Mouse (Mus musculus): Measurements from ENCODE around the gene Pkhd1.
"Not testable (repeated sequence)": the region's sequence is repeated elsewhere in the genome, so short reads cannot be mapped to it uniquely, and the experiment has no call there.

Pkhd1 gene

DNA sequence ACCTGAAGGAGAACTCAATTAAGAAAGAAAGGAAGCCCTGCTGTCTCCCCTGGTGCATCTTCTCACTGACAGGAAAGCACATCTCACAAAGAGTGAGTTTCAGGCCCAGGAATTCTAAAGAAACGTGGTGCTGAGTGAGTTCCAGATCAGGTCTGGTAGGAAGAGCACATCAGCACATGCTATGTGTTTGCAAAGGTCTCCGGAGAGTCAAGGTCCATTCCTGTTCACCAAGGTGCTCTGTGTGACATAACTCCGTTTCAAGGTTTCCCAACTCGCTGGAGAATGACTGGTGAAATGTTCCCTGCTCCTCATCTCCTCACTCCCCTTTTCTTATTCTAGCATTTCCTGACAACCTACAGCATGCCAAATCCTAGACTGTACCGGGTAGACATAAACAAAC lies 357.5 kb downstream of the Pkhd1 start:
- DNase-seq, result no peak

DNA sequence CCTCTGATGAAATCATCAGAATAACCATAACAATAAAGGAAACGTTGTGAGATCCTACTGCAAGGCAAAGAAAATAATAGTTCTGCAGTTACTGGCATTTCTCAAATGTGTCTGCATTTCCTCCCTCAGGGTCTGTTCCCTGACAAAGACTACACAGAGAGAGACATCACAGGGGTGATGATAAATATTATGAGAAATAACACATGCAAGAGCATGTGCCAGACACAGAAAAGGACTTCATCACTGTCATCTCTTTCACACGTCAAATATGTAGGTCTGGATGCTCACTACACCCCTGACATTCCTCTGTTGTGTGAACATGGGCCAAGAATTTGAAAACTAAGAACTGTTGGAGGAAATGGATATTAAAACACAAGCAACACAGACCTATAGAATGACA lies 369.7 kb downstream of the Pkhd1 start:
- DNase-seq, result no peak

DNA sequence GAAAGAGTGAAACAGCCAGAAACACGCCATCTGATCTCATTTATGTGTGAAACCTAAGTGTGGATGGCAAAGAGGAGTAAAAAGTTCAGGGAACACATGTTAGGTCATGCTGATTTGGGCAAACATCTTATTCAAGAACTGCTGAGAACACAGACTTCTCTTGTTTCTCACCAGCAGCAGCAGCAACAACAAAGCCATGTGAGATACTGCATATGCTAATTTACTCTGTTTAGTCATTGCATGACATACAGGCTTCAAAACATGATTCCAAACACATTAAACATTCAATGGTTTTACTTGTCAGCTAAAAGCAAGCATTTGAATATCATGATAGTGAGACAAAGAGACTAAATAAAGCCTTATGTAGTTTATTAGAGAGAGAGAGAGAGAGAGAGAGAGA lies 401.2 kb downstream of the Pkhd1 start:
- DNase-seq, result no peak

DNA sequence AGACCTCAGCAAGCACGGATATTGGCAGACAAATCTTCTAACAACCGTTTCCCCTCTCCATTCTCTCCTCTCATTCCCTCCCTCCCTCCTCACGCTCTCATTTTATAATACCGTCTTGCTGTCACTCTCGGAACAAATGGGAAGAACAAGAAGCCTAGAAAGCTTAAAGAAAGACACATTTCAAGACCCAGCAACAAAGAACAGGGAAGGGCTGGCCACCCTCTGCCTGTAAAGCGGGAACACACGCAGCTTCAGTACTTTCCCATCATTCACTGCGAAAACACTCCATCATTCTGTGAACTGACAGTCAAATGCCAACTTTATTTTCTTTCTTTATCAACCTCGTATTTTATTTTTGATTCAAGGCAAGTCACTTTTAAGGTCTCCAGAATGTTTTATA lies 427.4 kb downstream of the Pkhd1 start:
- no peak for DNase-seq

DNA sequence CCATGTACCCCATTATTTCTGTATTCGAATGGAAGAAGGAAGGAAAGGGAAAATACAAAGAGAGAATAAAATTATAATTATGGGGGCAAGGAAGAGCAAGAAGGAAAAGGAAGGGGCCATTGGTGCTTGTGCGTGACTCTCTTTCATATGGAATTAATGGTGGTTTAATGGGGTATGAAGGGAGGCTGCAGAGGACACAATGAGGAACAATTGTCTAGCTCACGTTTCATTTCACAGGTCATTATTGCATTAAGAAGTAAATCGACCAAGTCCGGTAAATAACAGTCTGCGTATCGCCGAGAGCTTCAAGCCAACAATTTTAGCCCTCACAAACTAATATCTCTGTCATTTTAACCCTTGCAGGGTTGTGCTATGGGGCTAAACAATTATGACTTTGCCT lies 437.7 kb downstream of the Pkhd1 start:
- DNase-seq, result no peak

DNA sequence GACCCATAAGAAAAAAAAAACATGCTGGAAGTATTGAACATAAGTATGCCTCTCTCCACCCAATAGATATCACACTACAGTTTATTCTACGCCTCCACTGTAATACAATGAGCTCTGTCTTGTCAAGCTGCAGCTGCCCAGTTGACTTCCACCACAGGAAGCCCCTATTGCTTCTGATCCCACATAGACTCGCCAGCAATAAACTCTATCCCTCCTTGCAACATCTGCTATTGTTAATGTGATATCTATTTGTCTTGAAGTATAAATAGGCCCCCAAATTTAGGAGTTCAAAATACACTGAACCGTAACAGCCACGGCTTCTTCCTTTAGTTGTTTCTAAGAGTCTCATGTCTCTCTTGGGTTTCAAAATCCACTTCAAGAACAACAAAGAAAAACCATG lies 446.7 kb downstream of the Pkhd1 start:
- DNase-seq, result no peak

DNA sequence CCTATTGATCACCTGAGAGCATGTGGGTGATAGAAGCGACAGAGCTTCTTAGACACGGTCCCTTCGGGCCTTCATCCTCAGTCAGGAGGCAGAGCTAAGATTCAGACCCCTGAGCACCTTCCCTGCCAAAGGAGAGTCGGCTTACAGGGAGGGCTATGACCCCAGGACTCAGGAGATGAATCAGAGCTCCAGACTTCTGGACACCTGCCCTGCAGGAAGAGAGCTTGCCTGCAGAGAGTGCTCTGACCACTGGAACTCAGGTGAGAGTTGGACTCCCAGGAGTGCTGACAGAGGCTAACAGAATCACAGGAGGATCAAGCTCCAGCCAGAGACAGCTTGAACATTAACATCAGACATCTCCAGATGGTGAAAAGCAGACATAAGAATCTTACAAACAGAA lies 467.2 kb downstream of the Pkhd1 start:
- not testable (repeated sequence) for DNase-seq

DNA sequence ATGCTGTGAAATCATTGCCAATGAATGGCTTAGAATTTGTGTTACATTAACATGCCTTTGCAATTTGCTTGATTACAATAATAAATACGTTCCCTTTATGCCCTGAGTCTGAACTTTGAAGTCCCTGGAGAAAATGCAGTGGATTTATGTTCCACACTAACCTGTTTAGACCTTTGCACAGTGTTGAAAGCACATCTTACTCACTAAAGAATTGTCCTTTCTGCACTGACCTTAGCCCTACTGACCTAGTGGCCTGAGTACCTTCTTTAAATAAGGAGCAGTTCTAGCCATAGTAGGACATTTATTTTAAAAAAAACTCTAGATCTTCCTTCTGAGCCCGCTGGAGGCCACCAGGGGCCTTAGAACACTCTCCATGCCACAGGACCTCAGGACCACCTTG lies 467.8 kb downstream of the Pkhd1 start:
- no peak for DNase-seq

DNA sequence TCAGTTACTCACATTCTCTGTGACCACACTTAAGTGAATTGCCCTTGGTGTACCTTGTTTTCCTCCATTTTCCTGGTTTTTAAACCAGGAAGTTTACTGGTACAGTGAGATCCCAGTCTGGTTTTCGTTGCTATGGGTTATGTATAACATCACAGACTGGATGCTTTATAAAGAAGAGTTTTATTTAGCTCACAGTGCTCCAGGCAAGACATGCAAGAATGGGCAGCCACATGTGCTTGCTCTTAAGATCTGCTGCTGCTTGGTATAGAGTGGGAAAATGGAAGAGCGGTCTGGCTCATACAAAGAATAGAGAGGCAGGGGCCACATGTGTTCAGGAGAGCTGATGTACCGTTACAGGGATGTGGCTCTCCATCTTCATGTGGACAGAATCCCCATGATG lies 481.7 kb downstream of the Pkhd1 start:
- no peak for DNase-seq

DNA sequence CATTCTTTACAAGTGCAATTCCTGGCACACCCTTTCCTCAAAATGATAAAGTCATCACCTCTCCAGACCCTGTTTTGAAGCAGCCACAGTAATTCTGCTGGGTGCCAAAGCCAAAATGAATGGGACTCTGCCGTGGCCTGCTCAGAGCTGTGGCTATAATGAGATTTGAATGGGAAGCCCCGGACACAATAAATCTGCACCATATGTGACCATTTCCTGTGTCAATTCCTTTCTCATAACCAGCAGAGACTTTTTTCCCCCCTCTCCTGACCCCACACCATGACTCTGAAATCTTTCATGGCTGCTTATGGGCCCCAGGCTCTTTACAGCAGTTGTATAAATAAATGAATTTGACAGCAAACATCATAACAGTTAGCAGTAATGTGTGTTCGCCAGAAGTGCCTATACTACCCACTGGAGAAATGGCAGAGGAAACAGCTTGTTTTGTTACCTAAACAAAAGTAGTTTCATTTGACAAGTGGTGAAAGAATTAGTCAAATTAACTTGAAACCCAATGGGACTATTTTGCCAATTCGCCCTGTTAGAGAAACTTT lies 482.7 kb downstream of the Pkhd1 start:
- DNase-seq, result no peak

DNA sequence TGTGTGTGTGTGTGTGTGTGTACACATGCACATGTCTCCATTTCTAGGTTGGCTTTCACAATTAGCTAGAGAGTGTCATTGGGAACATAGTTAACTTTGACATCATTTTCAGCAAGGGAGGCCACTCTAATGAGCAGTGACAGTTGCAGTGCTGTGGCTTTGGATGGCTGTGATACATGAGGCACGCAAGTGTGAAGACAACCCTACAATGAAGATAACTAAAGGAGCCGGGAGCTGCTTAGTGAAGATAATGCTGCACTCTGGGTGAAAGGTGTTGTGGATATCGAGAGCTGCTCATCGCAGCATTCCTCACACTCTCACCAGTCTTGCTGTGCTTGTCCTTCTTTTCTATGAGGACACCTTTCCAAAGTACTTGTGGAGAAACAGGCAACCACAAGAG lies 484.2 kb downstream of the Pkhd1 start:
- no peak for DNase-seq

DNA sequence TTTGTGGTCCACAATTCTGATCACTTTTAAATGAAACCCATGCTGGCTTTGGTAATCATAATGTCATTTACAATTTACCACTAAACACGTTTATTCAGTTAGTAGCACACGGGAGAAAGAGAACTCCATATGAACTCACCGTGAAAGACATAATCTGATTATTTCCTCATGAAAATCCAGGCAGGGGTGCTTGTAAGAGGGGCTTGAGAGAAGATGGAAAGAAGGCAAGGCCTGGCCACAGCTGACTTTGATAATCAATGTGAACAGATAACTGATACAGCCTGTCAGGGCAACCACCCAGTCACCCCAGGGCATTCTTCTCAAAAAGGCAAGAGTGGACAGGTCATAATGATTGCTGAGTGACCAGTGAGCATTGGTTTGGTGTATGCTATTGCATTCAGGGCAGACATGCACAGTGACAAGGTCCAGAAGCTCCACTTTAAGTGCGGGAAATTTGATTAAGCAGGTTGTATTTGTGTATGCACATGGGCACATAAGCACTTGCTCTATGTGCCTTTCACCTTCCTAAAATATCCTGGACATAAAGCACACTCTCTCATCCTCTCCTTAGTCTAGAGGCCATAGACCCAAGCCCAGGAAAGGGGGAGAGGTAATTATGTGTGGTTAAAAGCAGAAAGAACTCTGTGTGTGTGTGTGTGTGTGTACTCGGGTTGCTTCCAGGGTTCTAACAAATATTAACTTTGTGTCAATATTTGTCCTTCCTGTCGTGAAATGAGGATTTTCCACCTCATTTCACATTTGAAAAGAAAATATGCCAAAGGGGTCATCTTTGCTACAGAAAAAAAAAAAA lies 485.9 kb downstream of the Pkhd1 start:
- peak; percentile 3 for DNase-seq

DNA sequence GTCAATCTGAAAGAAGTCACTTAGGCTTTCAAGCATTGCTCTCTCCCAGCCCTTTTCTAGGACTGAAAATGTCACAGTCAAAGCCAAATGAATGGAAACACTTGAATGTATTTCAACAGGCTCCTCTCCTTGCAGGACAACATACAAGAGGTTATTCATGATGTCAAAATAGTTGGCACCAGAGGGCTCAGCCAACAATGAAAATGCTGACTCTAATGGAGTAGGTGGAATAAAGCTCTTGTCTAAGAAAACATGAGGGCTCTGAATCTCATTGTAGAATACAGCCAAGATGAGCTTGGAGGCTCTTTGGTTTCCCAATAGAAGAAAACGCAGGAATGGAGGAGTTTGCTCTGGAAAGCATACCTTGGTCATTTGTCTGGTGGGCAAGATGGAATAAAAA lies 500.5 kb downstream of the Pkhd1 start:
- no peak for DNase-seq

DNA sequence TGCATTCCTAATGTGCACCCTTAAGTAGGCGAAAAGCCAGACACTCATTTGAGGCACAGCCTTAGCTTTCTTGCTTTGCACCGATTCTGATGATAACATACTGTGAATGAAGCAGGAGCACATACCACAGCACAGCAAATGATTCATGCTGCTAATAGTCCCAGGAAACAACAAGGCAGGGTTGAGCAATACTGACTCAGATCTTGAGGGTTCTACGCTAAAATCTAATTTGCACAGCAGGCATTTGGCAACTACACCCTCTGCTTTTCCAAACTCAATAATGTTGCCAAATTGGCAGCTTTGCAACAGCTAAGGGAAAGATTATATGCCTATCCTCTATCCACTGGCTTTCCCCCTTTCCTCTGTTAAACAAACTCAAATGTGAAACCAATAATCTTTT lies 548.1 kb downstream of the Pkhd1 start:
- DNase-seq, result no peak

DNA sequence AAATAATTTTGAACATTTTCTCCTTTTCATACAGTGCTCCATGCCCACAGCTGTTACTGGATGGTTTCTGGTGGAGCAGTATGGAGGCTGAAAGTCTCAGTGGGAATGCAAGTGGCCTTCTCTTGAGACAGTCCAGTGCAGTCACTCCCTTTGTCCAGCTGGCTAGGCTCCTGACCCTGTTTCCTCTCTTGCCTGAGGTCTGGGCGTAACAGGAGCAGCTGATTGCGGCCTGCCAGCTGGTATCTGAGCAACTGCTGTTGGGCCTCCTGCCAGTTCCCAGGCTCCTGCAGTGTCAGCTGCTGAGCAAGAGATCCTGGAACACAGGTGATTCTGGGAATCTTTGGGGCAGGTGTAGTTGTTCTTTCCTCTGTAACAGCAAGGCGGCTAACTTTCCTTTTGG lies 559.6 kb downstream of the Pkhd1 start:
- DNase-seq, result peak; percentile 9

DNA sequence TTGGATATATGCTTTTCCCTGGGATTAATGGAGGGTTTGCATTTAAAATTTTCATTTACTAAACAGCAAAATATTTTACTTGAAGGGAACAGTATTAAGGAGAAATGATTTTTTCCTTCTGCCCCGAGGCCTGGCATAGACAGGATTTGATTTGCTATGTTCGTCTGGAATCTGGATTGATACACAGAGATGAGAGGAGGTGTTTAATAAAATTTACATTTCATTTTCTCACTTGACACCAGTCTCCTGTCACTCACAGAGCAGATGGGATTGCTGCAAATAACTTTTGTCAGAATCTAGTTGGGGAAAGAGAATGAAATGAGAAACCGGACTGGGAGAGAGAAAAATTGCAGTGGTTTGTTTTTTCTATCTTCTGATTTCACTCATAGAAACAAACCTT lies 578.5 kb downstream of the Pkhd1 start:
- no peak for DNase-seq

DNA sequence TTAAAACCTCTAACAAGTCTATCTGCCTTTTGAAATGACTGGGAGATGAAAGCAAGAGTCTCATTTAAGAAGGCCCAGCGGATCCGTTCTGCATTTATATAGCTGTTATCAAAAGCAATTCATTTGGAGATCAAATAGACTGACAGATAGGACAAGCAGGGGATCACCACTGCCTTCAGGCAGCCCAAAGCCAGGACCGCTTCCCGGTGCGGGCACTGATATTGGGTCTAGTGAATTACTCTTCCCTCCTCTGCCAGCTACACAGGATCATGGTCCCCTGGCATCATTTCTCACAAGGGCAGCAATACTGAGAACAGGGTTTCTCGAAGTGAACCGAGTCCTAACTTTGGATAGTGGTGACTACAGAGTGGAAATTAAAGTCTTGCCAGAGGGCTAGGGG lies 582.6 kb downstream of the Pkhd1 start:
- no peak for DNase-seq

DNA sequence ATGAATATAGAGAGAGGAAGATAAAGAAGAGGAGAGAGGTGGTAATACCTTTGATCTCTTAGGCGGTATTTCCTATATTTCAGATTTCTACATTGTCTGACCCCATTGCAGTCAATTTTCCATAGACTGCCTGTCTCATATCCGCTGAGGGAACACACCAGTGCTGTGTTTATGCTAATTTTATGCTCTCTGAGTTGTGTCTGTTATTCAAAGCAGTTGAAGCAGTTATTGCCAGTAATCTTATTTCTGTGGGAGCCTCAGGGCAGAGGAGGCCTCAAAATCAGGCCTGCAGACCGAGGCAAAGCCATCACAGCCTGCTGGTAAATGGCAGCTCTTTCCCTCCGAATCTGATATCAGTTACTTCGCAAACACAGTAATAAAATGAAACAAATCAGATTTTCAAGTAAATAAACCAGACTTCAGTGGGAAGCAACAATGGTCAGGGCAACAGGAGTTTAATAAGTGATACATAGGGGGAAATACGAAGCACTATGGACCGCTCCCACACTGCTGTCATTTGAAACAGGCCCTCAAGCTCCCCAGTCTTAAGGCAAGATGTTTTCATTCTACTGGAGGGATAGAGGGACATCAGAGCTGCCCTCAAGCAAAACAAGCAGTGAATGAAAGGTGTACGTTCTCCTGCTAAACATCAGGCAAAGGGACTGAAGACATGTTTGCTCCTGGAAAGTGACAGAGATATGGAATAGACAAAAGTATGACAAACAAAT lies 599.5 kb downstream of the Pkhd1 start:
- DNase-seq, result no peak

DNA sequence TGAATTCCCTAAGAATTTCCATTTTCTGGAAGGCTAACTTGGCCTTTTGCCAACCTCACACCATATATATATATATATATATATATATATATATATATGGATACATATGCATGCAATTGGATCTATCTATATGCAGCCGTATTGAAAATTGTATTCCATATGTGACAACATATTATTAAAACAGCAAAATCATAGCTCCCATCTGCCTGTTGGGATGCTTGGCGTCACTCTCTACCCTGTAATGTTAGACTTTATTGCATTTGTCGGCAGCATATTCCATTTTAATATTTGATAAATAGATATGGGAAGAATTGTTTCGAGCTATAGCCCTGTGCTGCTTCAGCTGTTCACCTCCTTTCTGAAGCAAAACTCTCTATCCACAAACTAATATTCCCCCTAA lies 600.2 kb downstream of the Pkhd1 start:
- no peak for DNase-seq

All from liver (tissue).